Mouse (Mus musculus) lung, adult 2 months (tissue): Measurements from ENCODE around the gene Mfsd2b.

ENCODE experiments used
- CTCF ChIP-seq: fragments of 200-500 bp; IDR thresholded peaks from 2 replicates; pipeline ENCODE4 v1.5.1; 2011; ENCODE audit warnings: mild to moderate bottlenecking, low read length, control low read depth; ENCODE audit not compliant: insufficient read depth
- POLR2A ChIP-seq: fragments of 200-500 bp; IDR thresholded peaks from 2 replicates; pipeline ENCODE4 v1.6.1; 2011; ENCODE audit warnings: low read depth, mild to moderate bottlenecking, control low read depth, low read length, borderline replicate concordance; ENCODE audit errors: extremely low read depth

- no peak for TF ChIP-seq POLR2A
- TF ChIP-seq CTCF = no peak
Measured at GRCm38 (mm10) chr12:4905946-4906345, 31.8 kb upstream of the Mfsd2b start.
